ENCODE assay signal across 21 mouse cellular contexts in genomic region chr6:41541746-41542145, GRCm38 (mm10). TPM values are rescaled to one million over a fixed set of nuclear protein-coding genes. Genes with fewer than 3 reads are reported as not detected.
A peak's percentile ranks its signal among the peaks of the same experiment; 100 is the strongest.
DNase-seq lines count a peak whose midpoint lies in the region; ATAC-seq lines count a peak whose summit lies in the region.
"Had no signal": no experiment of that assay in that cellular context is flagged by ENCODE, and none has a peak within 500 bp of the region (broad histone marks: within the 10 kb centered on the region; RNA-seq: fewer than 3 reads in every experiment).

No protein-coding gene starts in this region.

- no peak overlapping the region for H3K4me2 ChIP-seq in heart, embryonic 16.5 days (ENCODE audit: low read depth, low read length)
- H3K4me2 ChIP-seq: embryonic facial prominence, embryonic 13.5 days; heart, embryonic 11.5 days; liver, embryonic 15.5 days had no signal

- no peaks in the 10 kb centered on the region for H3K4me1 ChIP-seq in heart, embryonic 16.5 days (ENCODE audit: control insufficient read depth, insufficient read depth, low read length)
- H3K4me1 ChIP-seq: embryonic facial prominence, embryonic 13.5 days had no signal

- peak; percentile 49; the same call in 1 of the 2 replicates for ATAC-seq in heart, embryonic 16.5 days (replicated peaks; ENCODE audit: extremely low read depth, insufficient read depth, low FRiP score)
- ATAC-seq in erythroid progenitor cell, adult 5-6 weeks (replicated peaks; ENCODE audit: low FRiP score, poor library complexity, severe bottlenecking): peak; percentile 37; the same call in 1 of the 2 replicates
- ATAC-seq in megakaryocyte progenitor cell, adult 5-6 weeks (replicated peaks; ENCODE audit: poor library complexity): peak; percentile 65

- no peak overlapping the region for H3K27ac ChIP-seq in heart, embryonic 16.5 days (ENCODE audit: low read length)
- H3K27ac ChIP-seq: embryonic facial prominence, embryonic 13.5 days; forebrain, embryonic 10.5 days; kidney, postnatal 0 days; liver, embryonic 15.5 days had no signal

- 69% methylated on average over 1 of the region's 1 CpGs for WGBS in heart, embryonic 16.5 days

- no peak overlapping the region for H3K9ac ChIP-seq in heart, embryonic 16.5 days (ENCODE audit: low read length)
- H3K9ac ChIP-seq: embryonic facial prominence, embryonic 13.5 days; liver, embryonic 15.5 days had no signal

- H3K9me3 ChIP-seq in heart, embryonic 16.5 days (replicated peaks; ENCODE audit: control insufficient read depth, low read length): no peaks in the 10 kb centered on the region
- H3K9me3 ChIP-seq: embryonic facial prominence, embryonic 13.5 days; forebrain, embryonic 10.5 days; liver, embryonic 15.5 days had no signal

- no peak for DNase-seq in heart, adult 9 months (ENCODE audit: low spot score in 2 of 2)
- DNase-seq in thymus, postnatal 25 days: peak; percentile 83
- no peak for DNase-seq in urinary bladder, postnatal 14 days (ENCODE audit: low spot score)
- no peak for DNase-seq in kidney, postnatal 10 days
- no peak for DNase-seq in lung, postnatal 36 days
- DNase-seq: cerebellum, postnatal 36 days; gastrocnemius, postnatal 25 days; heart, postnatal 4 days; midbrain, embryonic 14.5 days; right cerebral cortex, postnatal 25 days had no signal

- no peaks in the 10 kb centered on the region for H3K36me3 ChIP-seq in heart, embryonic 16.5 days (ENCODE audit: control insufficient read depth, insufficient read depth)
- H3K36me3 ChIP-seq: embryonic facial prominence, embryonic 13.5 days; forebrain, embryonic 10.5 days; liver, embryonic 15.5 days had no signal

- H3K4me3 ChIP-seq in heart, embryonic 16.5 days (ENCODE audit: low read length): no peak overlapping the region
- H3K4me3 ChIP-seq: embryonic facial prominence, embryonic 13.5 days; forebrain, embryonic 10.5 days; liver, embryonic 15.5 days had no signal

- H3K27me3 ChIP-seq in heart, embryonic 16.5 days (ENCODE audit: control insufficient read depth, insufficient read depth, low read length): no peaks in the 10 kb centered on the region

RNA-seq across cellular contexts. Expression of gene Prss2, which starts 20.2 kb away (rescaled TPM):
- 0.30 TPM in 1 of 2 replicates, not detected in the other for polyA plus RNA-seq in heart, embryonic 16.5 days (2015; fragmentation: Nextera tagmentation; extraction: Ambion mirVana)
- total RNA-seq in erythroid progenitor cell, adult 5-6 weeks (2015; ENCODE audit: low replicate concordance): not detected in 2 replicates
- total RNA-seq in erythroid progenitor cell, adult 5-6 weeks (2017; ENCODE audit: low replicate concordance): not detected in 2 replicates
- not detected in 2 replicates for total RNA-seq in megakaryocyte progenitor cell, adult 5-6 weeks (2015)
- total RNA-seq in megakaryocyte progenitor cell, adult 5-6 weeks (2017): not detected in 2 replicates
- total RNA-seq: gastrocnemius, postnatal 25 days; heart, postnatal 4 days; layer of hippocampus, postnatal 10 days; left cerebral cortex, postnatal 25 days had no signal
- polyA plus RNA-seq: embryonic facial prominence, embryonic 13.5 days; forebrain, embryonic 10.5 days; heart, embryonic 11.5 days; kidney, postnatal 0 days; midbrain, embryonic 14.5 days; stomach, embryonic 14.5 days had no signal
